Mouse (Mus musculus): Measurements from ENCODE around the gene Dag1. TPM values are rescaled to one million over a fixed set of nuclear protein-coding genes. Genes with fewer than 3 reads are reported as not detected.
A peak's percentile ranks its signal among the peaks of the same experiment; 100 is the strongest.
"Not testable (repeated sequence)": the region's sequence is repeated elsewhere in the genome, so short reads cannot be mapped to it uniquely, and the experiment has no call there.

The Dag1 gene
- total and polyA plus RNA-seq, 3 experiments, result 124 to 347 (median 305) TPM

GRCm38 (mm10) chr9:108196920-108197677 is 66.7 kb downstream of the Dag1 start:
- intact Hi-C loops (cut with DNase I), result no loop called here

GRCm38 (mm10) chr9:108196222-108196621 is 67.5 kb downstream of the Dag1 start:
- intact Hi-C loops (cut with DNase I); H3K9ac ChIP-seq (ENCODE audit: low read depth, low read length); H3K27ac ChIP-seq; H3K27me3 ChIP-seq (ENCODE audit: control insufficient read depth, insufficient read depth, low read length); H3K36me3 ChIP-seq (ENCODE audit: control insufficient read depth, insufficient read depth, low read length); H3K4me1 ChIP-seq (ENCODE audit: control insufficient read depth, insufficient read depth, low read length); H3K4me3 ChIP-seq; DNase-seq; H3K79me2 ChIP-seq (replicated peaks; ENCODE audit: control insufficient read depth, insufficient read depth, low read length): not testable (repeated sequence)
- WGBS, result 64% methylated on average over 6 of the region's 6 CpGs
- peak; percentile 61 for TF ChIP-seq CTCF (IDR thresholded peaks at IDR 0.05)

More at GRCm38 (mm10) chr9:108196920-108197677, 66.7 kb downstream of the Dag1 start:
- Histone ChIP-seq H3K79me2 (replicated peaks; ENCODE audit: control insufficient read depth, insufficient read depth, low read length) (no peaks in the 10 kb centered on the region), H3K4me1 (ENCODE audit: control insufficient read depth, insufficient read depth, low read length) (peaks cover 5% of the 10 kb centered on the region), H3K36me3 (ENCODE audit: control insufficient read depth, insufficient read depth, low read length) (no peaks in the 10 kb centered on the region), H3K4me3 (no peak overlapping the region), H3K27ac (no peak overlapping the region), H3K27me3 (ENCODE audit: control insufficient read depth, insufficient read depth, low read length) (no peaks in the 10 kb centered on the region), H3K9ac (ENCODE audit: low read depth, low read length) (no peak overlapping the region)
- no peak for DNase-seq
- TF ChIP-seq CTCF (IDR thresholded peaks at IDR 0.05), result no peak
- TF ChIP-seq POLR2A (IDR thresholded peaks at IDR 0.05; ENCODE audit: insufficient read depth, low read depth, low read length), result no peak
- TF ChIP-seq EP300 (IDR thresholded peaks at IDR 0.05; ENCODE audit: insufficient read depth, low read depth, low read length), result no peak
- 43% methylated on average over 24 of the region's 24 CpGs for WGBS

GRCm38 (mm10) chr9:108189787-108190679 is 73.7 kb downstream of the Dag1 start, which contains the start of gene Bsn:
Gene Bsn, minus strand, starts transcription at chr9:108190384.
- Histone ChIP-seq H3K79me2 (replicated peaks; ENCODE audit: control insufficient read depth, insufficient read depth, low read length) (no peaks in the 10 kb centered on the region), H3K36me3 (ENCODE audit: control insufficient read depth, insufficient read depth, low read length) (no peaks in the 10 kb centered on the region), H3K9ac (ENCODE audit: low read depth, low read length) (no peak within 1 kb of the TSS), H3K27me3 (ENCODE audit: control insufficient read depth, insufficient read depth, low read length) (peaks cover 6% of the 10 kb centered on the region; the same call in 1 of the 2 replicates), H3K4me3 (peak within 1 kb of the TSS; percentile 52), H3K27ac (no peak within 1 kb of the TSS), H3K4me1 (ENCODE audit: control insufficient read depth, insufficient read depth, low read length) (no peaks in the 10 kb centered on the region)
- DNase-seq, result peak; percentile 57 to 71
- intact Hi-C loops (cut with DNase I), result no loop called here
- WGBS, result 2% methylated on average over 91 of the region's 91 CpGs
- TF ChIP-seq POLR2A (IDR thresholded peaks at IDR 0.05; ENCODE audit: insufficient read depth, low read depth, low read length) (no peak), CTCF (IDR thresholded peaks at IDR 0.05) (no peak)

- Histone ChIP-seq H3K9ac (ENCODE audit: low read depth, low read length) (no peak overlapping the region), H3K79me2 (replicated peaks; ENCODE audit: control insufficient read depth, insufficient read depth, low read length) (no peaks in the 10 kb centered on the region), H3K27ac (no peak overlapping the region), H3K36me3 (ENCODE audit: control insufficient read depth, insufficient read depth, low read length) (no peaks in the 10 kb centered on the region), H3K4me3 (peak overlapping the region; percentile 52; the same call in 1 of the 2 replicates), H3K27me3 (ENCODE audit: control insufficient read depth, insufficient read depth, low read length) (peaks cover 6% of the 10 kb centered on the region; the same call in 1 of the 2 replicates), H3K4me1 (ENCODE audit: control insufficient read depth, insufficient read depth, low read length) (no peaks in the 10 kb centered on the region)
- no peak for DNase-seq
- intact Hi-C loops (cut with DNase I), result no loop called here
- TF ChIP-seq CTCF (IDR thresholded peaks at IDR 0.05) (no peak), POLR2A (IDR thresholded peaks at IDR 0.05; ENCODE audit: insufficient read depth, low read depth, low read length) (no peak), EP300 (IDR thresholded peaks at IDR 0.05; ENCODE audit: insufficient read depth, low read depth, low read length) (no peak)
- 45% methylated on average over 5 of the region's 5 CpGs for WGBS
Observed at GRCm38 (mm10) chr9:108189488-108189786, 74.3 kb downstream of the Dag1 start.

- Histone ChIP-seq H3K4me1 (ENCODE audit: control insufficient read depth, insufficient read depth, low read length) (peaks cover 1% of the 10 kb centered on the region; the same call in 1 of the 2 replicates), H3K79me2 (replicated peaks; ENCODE audit: control insufficient read depth, insufficient read depth, low read length) (no peaks in the 10 kb centered on the region), H3K27me3 (ENCODE audit: control insufficient read depth, insufficient read depth, low read length) (peaks cover 6% of the 10 kb centered on the region; the same call in 1 of the 2 replicates), H3K4me3 (no peak overlapping the region), H3K36me3 (ENCODE audit: control insufficient read depth, insufficient read depth, low read length) (no peaks in the 10 kb centered on the region), H3K27ac (no peak overlapping the region), H3K9ac (ENCODE audit: low read depth, low read length) (no peak overlapping the region)
- WGBS, result 80% methylated on average over 7 of the region's 7 CpGs
- intact Hi-C loops (cut with DNase I), result no loop called here
- DNase-seq, result no peak
- TF ChIP-seq CTCF (IDR thresholded peaks at IDR 0.05) (no peak), POLR2A (IDR thresholded peaks at IDR 0.05; ENCODE audit: insufficient read depth, low read depth, low read length) (no peak), EP300 (IDR thresholded peaks at IDR 0.05; ENCODE audit: insufficient read depth, low read depth, low read length) (no peak)
Observed at GRCm38 (mm10) chr9:108189023-108189422, 74.7 kb downstream of the Dag1 start.

- no peak overlapping the region for H3K4me3 ChIP-seq
- H3K4me1 ChIP-seq (ENCODE audit: control insufficient read depth, insufficient read depth, low read length), result peaks cover 1% of the 10 kb centered on the region; the same call in 1 of the 2 replicates
- H3K36me3 ChIP-seq (ENCODE audit: control insufficient read depth, insufficient read depth, low read length), result no peaks in the 10 kb centered on the region
- no peak for DNase-seq
- no peak overlapping the region for H3K9ac ChIP-seq (ENCODE audit: low read depth, low read length)
- no peak for TF ChIP-seq POLR2A (IDR thresholded peaks at IDR 0.05; ENCODE audit: insufficient read depth, low read depth, low read length)
- TF ChIP-seq CTCF (IDR thresholded peaks at IDR 0.05), result no peak
- TF ChIP-seq EP300 (IDR thresholded peaks at IDR 0.05; ENCODE audit: insufficient read depth, low read depth, low read length), result no peak
- no peak overlapping the region for H3K27ac ChIP-seq
- intact Hi-C loops (cut with DNase I), result no loop called here
- H3K27me3 ChIP-seq (ENCODE audit: control insufficient read depth, insufficient read depth, low read length), result peaks cover 6% of the 10 kb centered on the region; the same call in 1 of the 2 replicates
- no peaks in the 10 kb centered on the region for H3K79me2 ChIP-seq (replicated peaks; ENCODE audit: control insufficient read depth, insufficient read depth, low read length)
- WGBS, result 77% methylated on average over 8 of the region's 8 CpGs
Observed at GRCm38 (mm10) chr9:108188511-108188910, 75.2 kb downstream of the Dag1 start.
